8 mouse cellular contexts compared by ENCODE assay signal in genomic region chr5:136169626-136170511, GRCm38 (mm10). TPM values are rescaled to one million over a fixed set of nuclear protein-coding genes. Genes with fewer than 3 reads are reported as not detected.
DNase-seq lines count a peak whose midpoint lies in the region.

No protein-coding gene starts in this region.

- peaks cover 14% of the 10 kb centered on the region; the same call in 1 of the 2 replicates for H3K36me3 ChIP-seq in embryonic facial prominence, embryonic 10.5 days (replicated peaks)
- H3K36me3 ChIP-seq in megakaryocyte, embryonic 14.5 days (replicated peaks; ENCODE audit: low read length), result peaks cover 49% of the 10 kb centered on the region

- WGBS in embryonic facial prominence, embryonic 10.5 days, result 13% methylated on average over 15 of the region's 15 CpGs

- peaks cover 7% of the 10 kb centered on the region; the same call in 1 of the 2 replicates for H3K27me3 ChIP-seq in embryonic facial prominence, embryonic 10.5 days (replicated peaks; ENCODE audit: low read depth, poor library complexity, severe bottlenecking)
- H3K27me3 ChIP-seq in megakaryocyte, embryonic 14.5 days (replicated peaks), result no peaks in the 10 kb centered on the region

- peaks cover 21% of the 10 kb centered on the region for H3K4me1 ChIP-seq in embryonic facial prominence, embryonic 10.5 days
- peaks cover 74% of the 10 kb centered on the region for H3K4me1 ChIP-seq in megakaryocyte, embryonic 14.5 days

- peak; percentile 21 to 65 for DNase-seq in adrenal gland, adult (ENCODE audit: inconsistent age in 2 of 2, low spot score in 1 of 2)
- no peak for DNase-seq in adrenal gland, adult 8-10 months
- peak; percentile 58 for DNase-seq in T-cell, adult 2 months (ENCODE audit: low spot score)
- no peak for DNase-seq in embryonic facial prominence, embryonic 10.5 days (ENCODE audit: low spot score)
- DNase-seq in heart, postnatal 4 days, result peak; percentile 31
- DNase-seq in left cerebral cortex, adult 8-10 months (ENCODE audit: low spot score in 2 of 2), result peak; percentile 33 to 64
- peak; percentile 36 for DNase-seq in spleen, adult 12 weeks (ENCODE audit: low spot score)

- peak overlapping the region; percentile 64 for H3K4me3 ChIP-seq in embryonic facial prominence, embryonic 10.5 days
- peak overlapping the region; percentile 97 for H3K4me3 ChIP-seq in megakaryocyte, embryonic 14.5 days (replicated peaks)

- peaks cover 6% of the 10 kb centered on the region; the same call in 1 of the 2 replicates for H3K9me3 ChIP-seq in embryonic facial prominence, embryonic 10.5 days
- peaks cover 6% of the 10 kb centered on the region for H3K9me3 ChIP-seq in megakaryocyte, embryonic 14.5 days

- peak overlapping the region; percentile 75 for H3K27ac ChIP-seq in embryonic facial prominence, embryonic 10.5 days (replicated peaks)

RNA-seq across cellular contexts. Expression of gene Orai2, which starts 0.6 kb away (rescaled TPM):
- 1 to 10 TPM; 2.5 to 5.7 (median 4.6) TPM for total RNA-seq in adrenal gland, adult 8-10 months (2022)
- polyA plus RNA-seq in embryonic facial prominence, embryonic 10.5 days (2016; fragmentation: Nextera tagmentation; extraction: Ambion mirVana), result 7.4 and 8.2 TPM in 2 replicates
- 1 to 10 TPM; 2.0 to 3.3 TPM for total RNA-seq in heart, postnatal 4 days (2021)
- 10 to 100 TPM; 46.5 to 53.3 (median 49.2) TPM for total RNA-seq in left cerebral cortex, adult 8-10 months (2022)
- 23.2 and 25.7 TPM in 2 replicates for polyA plus RNA-seq in megakaryocyte, embryonic 14.5 days (2012; ENCODE audit: insufficient read depth, low replicate concordance)

RNA-seq across cellular contexts. Expression of gene Prkrip1, which starts 28.9 kb away (rescaled TPM):
- total RNA-seq in adrenal gland, adult 8-10 months (2022), result 10 to 100 TPM; 28.2 to 37.8 (median 33.4) TPM
- polyA plus RNA-seq in embryonic facial prominence, embryonic 10.5 days (2016; fragmentation: Nextera tagmentation; extraction: Ambion mirVana), result 68.6 and 76.8 TPM in 2 replicates
- total RNA-seq in heart, postnatal 4 days (2021), result 10 to 100 TPM; 27.9 to 32.6 TPM
- 10 to 100 TPM; 25.2 to 36.0 (median 26.9) TPM for total RNA-seq in left cerebral cortex, adult 8-10 months (2022)
- 19.4 and 67.8 TPM in 2 replicates for polyA plus RNA-seq in megakaryocyte, embryonic 14.5 days (2012; ENCODE audit: insufficient read depth, low replicate concordance)

RNA-seq across cellular contexts. Expression of gene Alkbh4, which starts 33.9 kb away (rescaled TPM):
- 10 to 100 TPM in 1 of 4 experiments, 1 to 10 TPM in 3; 8.3 to 11.1 (median 8.7) TPM for total RNA-seq in adrenal gland, adult 8-10 months (2022)
- polyA plus RNA-seq in embryonic facial prominence, embryonic 10.5 days (2016; fragmentation: Nextera tagmentation; extraction: Ambion mirVana), result 26.3 and 29.1 TPM in 2 replicates
- 1 to 10 TPM; 6.5 to 7.4 TPM for total RNA-seq in heart, postnatal 4 days (2021)
- 10 to 100 TPM in 2 of 4 experiments, 1 to 10 TPM in 2; 8.5 to 12.2 (median 9.9) TPM for total RNA-seq in left cerebral cortex, adult 8-10 months (2022)
- 37.3 and 77.1 TPM in 2 replicates for polyA plus RNA-seq in megakaryocyte, embryonic 14.5 days (2012; ENCODE audit: insufficient read depth, low replicate concordance)

RNA-seq across cellular contexts. Expression of gene Lrwd1, which starts 34.0 kb away (rescaled TPM):
- total RNA-seq in adrenal gland, adult 8-10 months (2022), result 10 to 100 TPM; 10.8 to 21.6 (median 14.9) TPM
- 59.7 and 62.4 TPM in 2 replicates for polyA plus RNA-seq in embryonic facial prominence, embryonic 10.5 days (2016; fragmentation: Nextera tagmentation; extraction: Ambion mirVana)
- total RNA-seq in heart, postnatal 4 days (2021), result 1 to 10 TPM; 7.9 to 9.5 TPM
- 10 to 100 TPM; 11.6 to 14.9 (median 13.4) TPM for total RNA-seq in left cerebral cortex, adult 8-10 months (2022)
- polyA plus RNA-seq in megakaryocyte, embryonic 14.5 days (2012; ENCODE audit: insufficient read depth, low replicate concordance), result 47.2 and 54.5 TPM in 2 replicates

RNA-seq across cellular contexts. Expression of gene Polr2j, which starts 53.4 kb away (rescaled TPM):
- total RNA-seq in adrenal gland, adult 8-10 months (2022), result 10 to 100 TPM; 74.7 to 93.5 (median 85.9) TPM
- polyA plus RNA-seq in embryonic facial prominence, embryonic 10.5 days (2016; fragmentation: Nextera tagmentation; extraction: Ambion mirVana), result 300 and 301 TPM in 2 replicates
- total RNA-seq in heart, postnatal 4 days (2021), result 10 to 100 TPM; 63.4 to 67.3 TPM
- 10 to 100 TPM; 66.2 to 83.2 (median 70.9) TPM for total RNA-seq in left cerebral cortex, adult 8-10 months (2022)
- polyA plus RNA-seq in megakaryocyte, embryonic 14.5 days (2012; ENCODE audit: insufficient read depth, low replicate concordance), result 14.7 and 91.2 TPM in 2 replicates

Comparison
In these comparisons a context has a peak if more than half of its experiments do, and no peak if none do; other contexts are left out.
1. DNase-seq: peak in adrenal gland, adult (2 of 2), T-cell, adult 2 months (single experiment), heart, postnatal 4 days (single experiment), left cerebral cortex, adult 8-10 months (2 of 2) and spleen, adult 12 weeks (single experiment); none in adrenal gland, adult 8-10 months (single experiment) and embryonic facial prominence, embryonic 10.5 days (single experiment).
2. RNA of gene Orai2, which starts 0.6 kb away (total RNA-seq): 46.5 to 53.3 TPM in left cerebral cortex, adult 8-10 months; 2.5 to 5.7 TPM in adrenal gland, adult 8-10 months and 2.0 to 3.3 TPM in heart, postnatal 4 days; every median in the first group is over 4 times any median in the second.